Mouse (Mus musculus) MEL (cell line): Measurements from ENCODE around the gene Tenm3. TPM values are rescaled to one million over a fixed set of nuclear protein-coding genes. Genes with fewer than 3 reads are reported as not detected.

Source experiments
- DNase-seq: peaks from one replicate; pipeline ENCODE4 v3.0.0; 2011; ENCODE audit warnings: low read depth, low spot score
- H3K27ac ChIP-seq: 2 replicates; pipeline ENCODE4 v1.5.1; 2012; ENCODE audit warnings: low read depth, mild to moderate bottlenecking, control low read depth, low read length, moderate library complexity; ENCODE audit not compliant: control insufficient read depth
- H3K27me3 ChIP-seq, 2 experiments: fragments of 150-350 bp in 1 of 2; sonication (generic) in 1 of 2; 2 replicates each; pipeline ENCODE4 v1.6.1; 2012; ENCODE audit warnings: low read length in 2 of 2, mild to moderate bottlenecking in 2 of 2, improper control_type of control experiment in 1 of 2, moderate library complexity in 1 of 2; ENCODE audit not compliant: insufficient read depth in 2 of 2, control insufficient read depth in 1 of 2
- H3K36me3 ChIP-seq, 2 experiments: 2 replicates each; pipeline ENCODE4 v1.6.1; 2012 to 2014; ENCODE audit warnings: low read length in 2 of 2, improper control_type of control experiment in 1 of 2, inconsistent platforms in 1 of 2, mild to moderate bottlenecking in 1 of 2; ENCODE audit not compliant: insufficient read depth in 2 of 2, control insufficient read depth in 1 of 2
- H3K4me1 ChIP-seq, 2 experiments: fragments of 150-350 bp in 1 of 2; sonication (generic) in 1 of 2; 2 replicates each; pipeline ENCODE4 v1.6.1; 2012; ENCODE audit warnings: low read length in 2 of 2, improper control_type of control experiment in 1 of 2, mild to moderate bottlenecking in 1 of 2; ENCODE audit not compliant: insufficient read depth in 2 of 2, control insufficient read depth in 1 of 2
- H3K4me3 ChIP-seq, 2 experiments: fragments of 150-350 bp in 1 of 2; sonication (generic) in 1 of 2; 2 replicates each; pipeline ENCODE4 v1.5.1; 2012; ENCODE audit warnings: low read depth in 2 of 2, low read length in 2 of 2, mild to moderate bottlenecking in 2 of 2, moderate library complexity in 2 of 2, control low read depth in 1 of 2, improper control_type of control experiment in 1 of 2; ENCODE audit not compliant: control insufficient read depth in 1 of 2, insufficient read depth in 1 of 2
- H3K79me2 ChIP-seq: 2 replicates; pipeline ENCODE4 v1.6.1; 2012; ENCODE audit warnings: mild to moderate bottlenecking, low read length, moderate library complexity; ENCODE audit not compliant: control insufficient read depth, poor library complexity, insufficient read depth
- H3K9ac ChIP-seq: 2 replicates; pipeline ENCODE4 v1.6.1; 2012; ENCODE audit warnings: low read depth, mild to moderate bottlenecking, control low read depth, low read length, moderate library complexity; ENCODE audit not compliant: control insufficient read depth, poor library complexity, severe bottlenecking
- H3K9me3 ChIP-seq: fragments of 150-350 bp; sonication (generic); replicated peaks from 2 replicates; pipeline ENCODE4 v1.6.1; 2012; ENCODE audit warnings: mild to moderate bottlenecking, low read length, improper control_type of control experiment, moderate library complexity; ENCODE audit not compliant: insufficient read depth
- BHLHE40 ChIP-seq: IDR thresholded peaks from 2 replicates; pipeline ENCODE4 v1.6.1; 2012; ENCODE audit warnings: low read depth, mild to moderate bottlenecking, inconsistent platforms, low read length, improper control_type of control experiment, borderline replicate concordance
- CHD2 ChIP-seq: IDR thresholded peaks from 2 replicates; pipeline ENCODE4 v1.6.1; 2011; ENCODE audit warnings: low read length, improper control_type of control experiment
- CTCF ChIP-seq, 3 experiments: IDR thresholded peaks in 2 of 3; conservative IDR thresholded peaks in 1 of 3; 2 replicates each; pipeline ENCODE4 v1.5.1; 2011 to 2012; ENCODE audit warnings: low read length in 3 of 3, low read depth in 2 of 3, mild to moderate bottlenecking in 2 of 3, improper control_type of control experiment in 1 of 3, inconsistent platforms in 1 of 3, mixed read lengths in 1 of 3, moderate library complexity in 1 of 3; ENCODE audit not compliant: control insufficient read depth in 1 of 3, insufficient read depth in 1 of 3, poor library complexity in 1 of 3, severe bottlenecking in 1 of 3
- ETS1 ChIP-seq: IDR thresholded peaks from 2 replicates; pipeline ENCODE4 v1.6.1; 2012; ENCODE audit warnings: low read depth, mild to moderate bottlenecking, inconsistent platforms, low read length, improper control_type of control experiment, moderate library complexity
- GABPA ChIP-seq: IDR thresholded peaks from 2 replicates; pipeline ENCODE4 v1.6.1; 2012; ENCODE audit warnings: low read depth, mild to moderate bottlenecking, inconsistent platforms, low read length, improper control_type of control experiment, moderate library complexity
- HCFC1 ChIP-seq: IDR thresholded peaks from 2 replicates; pipeline ENCODE4 v1.6.1; 2012; ENCODE audit warnings: low read depth, mild to moderate bottlenecking, inconsistent platforms, low read length, improper control_type of control experiment, moderate library complexity
- JUND ChIP-seq: IDR thresholded peaks from 2 replicates; pipeline ENCODE4 v1.6.1; 2011; ENCODE audit warnings: low read depth, mild to moderate bottlenecking, improper control_type of control experiment, low read length
- KAT2A ChIP-seq: conservative IDR thresholded peaks from 2 replicates; pipeline ENCODE4 v1.6.1; 2012; ENCODE audit warnings: low read depth, low read length, improper control_type of control experiment, inconsistent platforms
- MAFK ChIP-seq: IDR thresholded peaks from 2 replicates; pipeline ENCODE4 v1.6.1; 2011; ENCODE audit warnings: low read depth, mild to moderate bottlenecking, low read length, improper control_type of control experiment, borderline replicate concordance
- MAX ChIP-seq: IDR thresholded peaks from 2 replicates; pipeline ENCODE4 v1.6.1; 2011; ENCODE audit warnings: low read length, improper control_type of control experiment
- MXI1 ChIP-seq: IDR thresholded peaks from 2 replicates; pipeline ENCODE4 v1.6.1; 2011; ENCODE audit warnings: mild to moderate bottlenecking, low read depth, low read length, improper control_type of control experiment
- MYB ChIP-seq: IDR thresholded peaks from 2 replicates; pipeline ENCODE4 v1.6.1; 2011; ENCODE audit warnings: mild to moderate bottlenecking, low read depth, low read length, improper control_type of control experiment
- MYC ChIP-seq: IDR thresholded peaks from 2 replicates; pipeline ENCODE4 v1.6.1; 2011; ENCODE audit warnings: low read depth, mild to moderate bottlenecking, low read length, improper control_type of control experiment, moderate library complexity
- POLR2AphosphoS2 ChIP-seq: IDR thresholded peaks from 2 replicates; pipeline ENCODE4 v1.6.1; 2011; ENCODE audit warnings: low read length, improper control_type of control experiment
- POLR2AphosphoS5 ChIP-seq: IDR thresholded peaks from 2 replicates; pipeline ENCODE4 v1.6.1; 2012; ENCODE audit warnings: low read depth, borderline replicate concordance, mild to moderate bottlenecking, inconsistent platforms, low read length, moderate library complexity, mixed read lengths
- RCOR1 ChIP-seq: IDR thresholded peaks from 2 replicates; pipeline ENCODE4 v1.6.1; 2012; ENCODE audit warnings: low read depth, mild to moderate bottlenecking, inconsistent platforms, low read length, improper control_type of control experiment
- SIN3A ChIP-seq: IDR thresholded peaks from 2 replicates; pipeline ENCODE4 v1.6.1; 2012; ENCODE audit warnings: low read length, improper control_type of control experiment, inconsistent platforms
- TCF12 ChIP-seq: IDR thresholded peaks from 2 replicates; pipeline ENCODE4 v1.6.1; 2014; ENCODE audit warnings: low read depth, mild to moderate bottlenecking, inconsistent platforms, low read length, improper control_type of control experiment, moderate library complexity
- ZNF384 ChIP-seq: IDR thresholded peaks from 2 replicates; pipeline ENCODE4 v1.6.1; 2012; ENCODE audit warnings: low read depth, mild to moderate bottlenecking, inconsistent platforms, low read length, improper control_type of control experiment
- polyA plus RNA-seq, 2 experiments: library from polyadenylated mRNA; stranded (reverse) in 1 of 2; unstranded in 1 of 2; fragments of >175 nt in 1 of 2; fragments of >200 nt in 1 of 2; gene quantifications; 2 replicates each; pipeline versions ENCODE4 v1.2.1 to v1.2.4; 2012; ENCODE audit warnings: low replicate concordance in 2 of 2, low read depth in 1 of 2; ENCODE audit not compliant: insufficient read length in 2 of 2, insufficient read depth in 1 of 2, missing spikeins in 1 of 2
- total RNA-seq: library from RNA; depleted of rRNA; stranded (reverse); fragments of 300-350 nt; gene quantifications from 2 replicates; pipeline ENCODE4 v1.2.3, GENCODE M21; 2012

Gene Tenm3
- total and polyA plus RNA-seq, 3 experiments: not detected

GRCm38 (mm10) chr8:48425101-48425500, 418.6 kb downstream of the Tenm3 start:
- H3K27me3 ChIP-seq: no peaks in the 10 kb centered on the region
- H3K4me1 ChIP-seq: no peaks in the 10 kb centered on the region
- no peaks in the 10 kb centered on the region for H3K9me3 ChIP-seq
- TF ChIP-seq KAT2A: no peak
- no peak for DNase-seq
- H3K27ac ChIP-seq: no peak overlapping the region
- H3K36me3 ChIP-seq: no peaks in the 10 kb centered on the region
- H3K9ac ChIP-seq: no peak overlapping the region
- H3K4me3 ChIP-seq: no peak overlapping the region
- no peaks in the 10 kb centered on the region for H3K79me2 ChIP-seq

GRCm38 (mm10) chr8:48417714-48418113, 426.0 kb downstream of the Tenm3 start:
- H3K4me1 ChIP-seq: no peaks in the 10 kb centered on the region
- H3K79me2 ChIP-seq: no peaks in the 10 kb centered on the region
- no peak for DNase-seq
- H3K9ac ChIP-seq: no peak overlapping the region
- H3K4me3 ChIP-seq: no peak overlapping the region
- no peak for TF ChIP-seq ZNF384
- no peak for TF ChIP-seq MYC
- no peak for TF ChIP-seq SIN3A
- TF ChIP-seq TCF12: no peak
- TF ChIP-seq CHD2: no peak
- TF ChIP-seq RCOR1: no peak
- no peak for TF ChIP-seq POLR2AphosphoS2
- TF ChIP-seq MYB: no peak
- no peak for TF ChIP-seq ETS1
- TF ChIP-seq HCFC1: no peak
- TF ChIP-seq GABPA: no peak
- no peak for TF ChIP-seq JUND
- no peak for TF ChIP-seq CTCF (IDR thresholded peaks at IDR 0.05 in 2 of 3, conservative IDR thresholded peaks at IDR 0.05 in 1 of 3; ENCODE audit: control insufficient read depth in 1 of 3, insufficient read depth in 1 of 3, low read depth in 2 of 3, low read length in 3 of 3, poor library complexity in 1 of 3, severe bottlenecking in 1 of 3)
- TF ChIP-seq BHLHE40: no peak
- no peak for TF ChIP-seq POLR2AphosphoS5
- no peak for TF ChIP-seq MAX
- no peak for TF ChIP-seq MAFK
- TF ChIP-seq MXI1: no peak
- TF ChIP-seq, all 39 proteins: peak for 0
- Histone ChIP-seq H3K27me3 (no peaks in the 10 kb centered on the region), H3K27ac (no peak overlapping the region), H3K36me3 (no peaks in the 10 kb centered on the region), H3K9me3 (no peaks in the 10 kb centered on the region)
